Mouse (Mus musculus): ENCODE measurements around the gene Slc18a2. TPM values are rescaled to one million over a fixed set of nuclear protein-coding genes. Genes with fewer than 3 reads are reported as not detected.

Gene Slc18a2
- polyA plus RNA-seq, 1 experiment from 2014 or later, result 4.6 TPM

GRCm38 (mm10) chr19:59264838-59265532 is 4.3 kb downstream of the Slc18a2 start:
- 81% methylated on average over 9 of the region's 9 CpGs for WGBS
- ATAC-seq (ENCODE audit: low FRiP score, low TSS enrichment), result no peak
- TF ChIP-seq CTCF (IDR thresholded peaks at IDR 0.05; ENCODE audit: low read depth), result no peak
- H3K9ac ChIP-seq (ENCODE audit: low read length), result no peak overlapping the region
- no peaks in the 10 kb centered on the region for H3K36me3 ChIP-seq (ENCODE audit: control insufficient read depth, insufficient read depth, low read length)
- H3K27ac ChIP-seq (replicated peaks), result no peak overlapping the region
- DNase-seq (ENCODE audit: low spot score), result no peak
- no peaks in the 10 kb centered on the region for H3K9me3 ChIP-seq (ENCODE audit: control insufficient read depth, low read length)
- H3K4me3 ChIP-seq (ENCODE audit: low read depth, low read length), result no peak overlapping the region
- H3K4me2 ChIP-seq (replicated peaks; ENCODE audit: low read depth), result no peak overlapping the region
- H3K4me1 ChIP-seq (replicated peaks; ENCODE audit: control insufficient read depth, insufficient read depth), result no peaks in the 10 kb centered on the region
- no peaks in the 10 kb centered on the region for H3K27me3 ChIP-seq (ENCODE audit: control insufficient read depth, insufficient read depth, low read length)

GRCm38 (mm10) chr19:59265907-59266306 is 5.2 kb downstream of the Slc18a2 start:
- TF ChIP-seq CTCF (IDR thresholded peaks at IDR 0.05; ENCODE audit: low read depth) (no peak), EP300 (optimal IDR thresholded peaks at IDR 0.05) (no peak)
- no peaks in the 10 kb centered on the region for H3K36me3 ChIP-seq (ENCODE audit: control insufficient read depth, insufficient read depth, low read length)
- no peak for DNase-seq (ENCODE audit: low spot score)
- no peak overlapping the region for H3K27ac ChIP-seq (replicated peaks)
- no peaks in the 10 kb centered on the region for H3K4me1 ChIP-seq (replicated peaks; ENCODE audit: control insufficient read depth, insufficient read depth)
- no peak overlapping the region for H3K9ac ChIP-seq (ENCODE audit: low read length)
- H3K27me3 ChIP-seq (ENCODE audit: control insufficient read depth, insufficient read depth, low read length), result no peaks in the 10 kb centered on the region
- no peak overlapping the region for H3K4me2 ChIP-seq (replicated peaks; ENCODE audit: low read depth)
- 55% methylated on average over 6 of the region's 6 CpGs for WGBS
- ATAC-seq (ENCODE audit: low FRiP score, low TSS enrichment), result no peak
- no peaks in the 10 kb centered on the region for H3K9me3 ChIP-seq (ENCODE audit: control insufficient read depth, low read length)
- H3K4me3 ChIP-seq (ENCODE audit: low read depth, low read length), result no peak overlapping the region

GRCm38 (mm10) chr19:59267417-59267963 is 6.8 kb downstream of the Slc18a2 start:
- WGBS, result 18% methylated on average over 5 of the region's 5 CpGs
- peak overlapping the region; percentile 45 for H3K27ac ChIP-seq (replicated peaks)

GRCm38 (mm10) chr19:59273190-59273589 is 12.5 kb downstream of the Slc18a2 start:
- ATAC-seq (ENCODE audit: low FRiP score, low TSS enrichment) (no peak), DNase-seq (ENCODE audit: low spot score) (no peak)
- H3K4me2 ChIP-seq (replicated peaks; ENCODE audit: low read depth), result no peak overlapping the region
- H3K27me3 ChIP-seq (ENCODE audit: control insufficient read depth, insufficient read depth, low read length), result no peaks in the 10 kb centered on the region
- no peak overlapping the region for H3K4me3 ChIP-seq (ENCODE audit: low read depth, low read length)
- H3K36me3 ChIP-seq (ENCODE audit: control insufficient read depth, insufficient read depth, low read length), result no peaks in the 10 kb centered on the region
- 88% methylated on average over 7 of the region's 7 CpGs for WGBS
- no peak for TF ChIP-seq CTCF (IDR thresholded peaks at IDR 0.05; ENCODE audit: low read depth)
- no peak for TF ChIP-seq EP300 (optimal IDR thresholded peaks at IDR 0.05)
- no peaks in the 10 kb centered on the region for H3K9me3 ChIP-seq (ENCODE audit: control insufficient read depth, low read length)
- H3K27ac ChIP-seq (replicated peaks), result no peak overlapping the region
- H3K4me1 ChIP-seq (replicated peaks; ENCODE audit: control insufficient read depth, insufficient read depth), result no peaks in the 10 kb centered on the region
- H3K9ac ChIP-seq (ENCODE audit: low read length), result no peak overlapping the region

More at GRCm38 (mm10) chr19:59267417-59267963, 6.8 kb downstream of the Slc18a2 start:
- TF ChIP-seq CTCF (IDR thresholded peaks at IDR 0.05; ENCODE audit: low read depth) (no peak; the same call in 1 of the 2 replicates), EP300 (optimal IDR thresholded peaks at IDR 0.05) (no peak)
- H3K4me1 ChIP-seq (replicated peaks; ENCODE audit: control insufficient read depth, insufficient read depth), result no peaks in the 10 kb centered on the region
- H3K27me3 ChIP-seq (ENCODE audit: control insufficient read depth, insufficient read depth, low read length), result no peaks in the 10 kb centered on the region
- no peak overlapping the region for H3K9ac ChIP-seq (ENCODE audit: low read length)
- no peak overlapping the region for H3K4me2 ChIP-seq (replicated peaks; ENCODE audit: low read depth)
- 0 out of 2 replicates have a peak, but pooled peaks have one; percentile 53 for ATAC-seq (ENCODE audit: low FRiP score, low TSS enrichment)
- no peak for DNase-seq (ENCODE audit: low spot score)
- no peaks in the 10 kb centered on the region for H3K9me3 ChIP-seq (ENCODE audit: control insufficient read depth, low read length)
- no peaks in the 10 kb centered on the region for H3K36me3 ChIP-seq (ENCODE audit: control insufficient read depth, insufficient read depth, low read length)
- no peak overlapping the region for H3K4me3 ChIP-seq (ENCODE audit: low read depth, low read length)

GRCm38 (mm10) chr19:59276354-59276753 is 15.7 kb downstream of the Slc18a2 start:
- 73% methylated on average over 7 of the region's 7 CpGs for WGBS
- Histone ChIP-seq H3K4me2 (replicated peaks; ENCODE audit: low read depth) (no peak overlapping the region), H3K4me1 (replicated peaks; ENCODE audit: control insufficient read depth, insufficient read depth) (no peaks in the 10 kb centered on the region), H3K27me3 (ENCODE audit: control insufficient read depth, insufficient read depth, low read length) (no peaks in the 10 kb centered on the region), H3K9me3 (ENCODE audit: control insufficient read depth, low read length) (no peaks in the 10 kb centered on the region), H3K4me3 (ENCODE audit: low read depth, low read length) (no peak overlapping the region), H3K9ac (ENCODE audit: low read length) (no peak overlapping the region), H3K27ac (replicated peaks) (no peak overlapping the region), H3K36me3 (ENCODE audit: control insufficient read depth, insufficient read depth, low read length) (no peaks in the 10 kb centered on the region)
- ATAC-seq (ENCODE audit: low FRiP score, low TSS enrichment) (no peak), DNase-seq (ENCODE audit: low spot score) (no peak)
- TF ChIP-seq CTCF (IDR thresholded peaks at IDR 0.05; ENCODE audit: low read depth) (no peak), EP300 (optimal IDR thresholded peaks at IDR 0.05) (no peak)

- no peaks in the 10 kb centered on the region for H3K4me1 ChIP-seq (replicated peaks; ENCODE audit: control insufficient read depth, insufficient read depth)
- no peak for ATAC-seq (ENCODE audit: low FRiP score, low TSS enrichment)
- H3K27me3 ChIP-seq (ENCODE audit: control insufficient read depth, insufficient read depth, low read length), result no peaks in the 10 kb centered on the region
Measured at GRCm38 (mm10) chr19:59280841-59281240, 20.1 kb downstream of the Slc18a2 start.

More at GRCm38 (mm10) chr19:59280841-59281240, 20.1 kb downstream of the Slc18a2 start:
- H3K4me2 ChIP-seq (replicated peaks; ENCODE audit: low read depth), result no peak overlapping the region
- no peak overlapping the region for H3K9ac ChIP-seq (ENCODE audit: low read length)
- no peak overlapping the region for H3K27ac ChIP-seq (replicated peaks)
- no peak overlapping the region for H3K4me3 ChIP-seq (ENCODE audit: low read depth, low read length)
- DNase-seq (ENCODE audit: low spot score), result no peak
- H3K9me3 ChIP-seq (ENCODE audit: control insufficient read depth, low read length), result no peaks in the 10 kb centered on the region
- no peak for TF ChIP-seq EP300 (optimal IDR thresholded peaks at IDR 0.05)
- no peak for TF ChIP-seq CTCF (IDR thresholded peaks at IDR 0.05; ENCODE audit: low read depth)
- no peaks in the 10 kb centered on the region for H3K36me3 ChIP-seq (ENCODE audit: control insufficient read depth, insufficient read depth, low read length)
